Mouse (Mus musculus) small intestine, adult 2 months (tissue): ENCODE data around the gene Pold1.

Experiments used
- CTCF ChIP-seq: fragments of 200-500 bp; IDR thresholded peaks from 2 replicates; pipeline ENCODE4 v1.5.1; 2012; ENCODE audit warnings: low read depth, mild to moderate bottlenecking, control low read depth, inconsistent platforms, low read length, moderate library complexity, mixed read lengths; ENCODE audit not compliant: insufficient replicate concordance, insufficient read length; ENCODE audit errors: extremely low read depth
- POLR2A ChIP-seq: fragments of 200-500 bp; IDR thresholded peaks from 2 replicates; pipeline ENCODE4 v1.6.1; 2012; ENCODE audit warnings: low read depth, mild to moderate bottlenecking, control low read depth, inconsistent platforms, low read length, moderate library complexity

GRCm38 (mm10) chr7:44589946-44590345 lies 41.3 kb upstream of the Pold1 start:
- TF ChIP-seq POLR2A (no peak), CTCF (no peak)
